ENCODE assay signal across 8 mouse cellular contexts in genomic region chr6:134921014-134921694, GRCm38 (mm10). TPM values are rescaled to one million over a fixed set of nuclear protein-coding genes. Genes with fewer than 3 reads are reported as not detected.
DNase-seq lines count a peak whose midpoint lies in the region; ATAC-seq and TF ChIP-seq lines count a peak whose summit lies in the region.

No protein-coding gene starts in this region.

- WGBS in lung, embryonic 16.5 days, result under 1% methylated on average over 32 of the region's 32 CpGs

- H3K36me3 ChIP-seq in ES-Bruce4 (ENCODE audit: control insufficient read depth, insufficient read depth, low read length, poor library complexity, severe bottlenecking), result peaks cover 13% of the 10 kb centered on the region; the same call in 1 of the 2 replicates
- 0 out of 2 replicates have a peak, but pooled peaks cover 6% of the 10 kb centered on the region for H3K36me3 ChIP-seq in lung, embryonic 16.5 days (ENCODE audit: control insufficient read depth, insufficient read depth, low read length)

- peak; percentile 55 for ATAC-seq in erythroid progenitor cell, adult 5-6 weeks (replicated peaks; ENCODE audit: low FRiP score, poor library complexity, severe bottlenecking)
- no peak for ATAC-seq in lung, embryonic 16.5 days (ENCODE audit: low read depth)
- peak; percentile 36 for ATAC-seq in neutrophil, adult 5-6 weeks (ENCODE audit: extremely low read depth, insufficient number of reproducible peaks, low FRiP score, poor library complexity, severe bottlenecking)

- DNase-seq in brain, adult 2 months (ENCODE audit: low read depth, low spot score), result peak; percentile 87
- peak; percentile 71 to 75 for DNase-seq in heart, postnatal 10 days
- DNase-seq in kidney, postnatal 4 days, result peak; percentile 68 to 78
- DNase-seq in urinary bladder, postnatal 25 days (ENCODE audit: low spot score), result peak; percentile 34

- no peak for TF ChIP-seq CTCF in ES-Bruce4 (IDR thresholded peaks at IDR 0.05; ENCODE audit: low read depth, low read length)

- no peaks in the 10 kb centered on the region for H3K4me1 ChIP-seq in ES-Bruce4 (ENCODE audit: control insufficient read depth, insufficient read depth, low read length)
- H3K4me1 ChIP-seq in lung, embryonic 16.5 days (replicated peaks; ENCODE audit: control insufficient read depth, insufficient read depth, low read length), result peaks cover 27% of the 10 kb centered on the region

- peak overlapping the region; percentile 83 for H3K4me2 ChIP-seq in lung, embryonic 16.5 days (ENCODE audit: low read depth, low read length)

- TF ChIP-seq EP300 in ES-Bruce4 (IDR thresholded peaks at IDR 0.05; ENCODE audit: insufficient read depth, low read depth, low read length), result no peak

- intact Hi-C loops in heart, postnatal 10 days (cut with DNase I), result loop anchor here (2.0 to 5.0 kb wide), 4 partner anchors 26 to 1626 kb away; partner anchors contain the start of gene Dusp16

- no peaks in the 10 kb centered on the region for H3K9me3 ChIP-seq in ES-Bruce4 (replicated peaks; ENCODE audit: control insufficient read depth, insufficient read depth, low read length, poor library complexity, severe bottlenecking)
- H3K9me3 ChIP-seq in lung, embryonic 16.5 days (ENCODE audit: control insufficient read depth, low read length), result no peaks in the 10 kb centered on the region

- H3K9ac ChIP-seq in ES-Bruce4 (ENCODE audit: low read depth, poor library complexity, severe bottlenecking), result peak overlapping the region; percentile 95
- H3K9ac ChIP-seq in lung, embryonic 16.5 days (ENCODE audit: low read length), result peak overlapping the region; percentile 92

- no peak for TF ChIP-seq POLR2A in ES-Bruce4 (IDR thresholded peaks at IDR 0.05; ENCODE audit: insufficient read depth, low read length)

- H3K27me3 ChIP-seq in ES-Bruce4 (ENCODE audit: control insufficient read depth, insufficient read depth, low read length, poor library complexity, severe bottlenecking), result no peaks in the 10 kb centered on the region
- H3K27me3 ChIP-seq in lung, embryonic 16.5 days (ENCODE audit: control insufficient read depth, insufficient read depth, low read depth, low read length), result no peaks in the 10 kb centered on the region

- no peak overlapping the region for H3K27ac ChIP-seq in ES-Bruce4 (ENCODE audit: insufficient read depth, low read length)
- H3K27ac ChIP-seq in lung, embryonic 16.5 days (ENCODE audit: low read length), result peak overlapping the region; percentile 93

- H3K4me3 ChIP-seq in ES-Bruce4 (ENCODE audit: low read depth, low read length), result peak overlapping the region; percentile 97
- H3K4me3 ChIP-seq in lung, embryonic 16.5 days (ENCODE audit: low read length), result peak overlapping the region; percentile 96

RNA-seq across cellular contexts. Expression of gene Cdkn1b, which starts 1.0 kb away (rescaled TPM):
- 37.2 and 38.4 TPM in 2 replicates for polyA plus RNA-seq in ES-Bruce4 (2011; ENCODE audit: insufficient read depth, insufficient read length, low read depth, missing spikeins)
- total RNA-seq in erythroid progenitor cell, adult 5-6 weeks (2015; ENCODE audit: low replicate concordance), result 62.7 and 90.5 TPM in 2 replicates
- 107 and 117 TPM in 2 replicates for total RNA-seq in erythroid progenitor cell, adult 5-6 weeks (2017; ENCODE audit: low replicate concordance)
- 10 to 100 TPM; 45.1 to 53.5 TPM for total RNA-seq in heart, postnatal 10 days (2021)
- polyA plus RNA-seq in lung, embryonic 16.5 days (2015; fragmentation: Nextera tagmentation; extraction: Ambion mirVana), result 20.0 and 21.7 TPM in 2 replicates
- 322 and 377 TPM in 2 replicates for total RNA-seq in neutrophil, adult 5-6 weeks (2017)

RNA-seq across cellular contexts. Expression of gene Gpr19, which starts 22.8 kb away (rescaled TPM):
- 26.3 and 26.8 TPM in 2 replicates for polyA plus RNA-seq in ES-Bruce4 (2011; ENCODE audit: insufficient read depth, insufficient read length, low read depth, missing spikeins)
- total RNA-seq in erythroid progenitor cell, adult 5-6 weeks (2015; ENCODE audit: low replicate concordance), result 17.3 and 19.7 TPM in 2 replicates
- 7.2 and 11.9 TPM in 2 replicates for total RNA-seq in erythroid progenitor cell, adult 5-6 weeks (2017; ENCODE audit: low replicate concordance)
- total RNA-seq in heart, postnatal 10 days (2021), result 1 to 10 TPM; 4.3 to 4.8 TPM
- 10.4 and 11.7 TPM in 2 replicates for polyA plus RNA-seq in lung, embryonic 16.5 days (2015; fragmentation: Nextera tagmentation; extraction: Ambion mirVana)
- total RNA-seq in neutrophil, adult 5-6 weeks (2017), result 13.5 and 19.7 TPM in 2 replicates

Comparison
In these comparisons a context has a peak if more than half of its experiments do, and no peak if none do; other contexts are left out.
1. DNase-seq: peak in every context shown above with its lines; median percentile 87 in brain, adult 2 months; 73 in heart, postnatal 10 days; 73 in kidney, postnatal 4 days; 34 in urinary bladder, postnatal 25 days.